Mouse (Mus musculus) limb, embryonic 14.5 days (tissue): Measurements from ENCODE around the gene Coro7. TPM values are rescaled to one million over a fixed set of nuclear protein-coding genes. Genes with fewer than 3 reads are reported as not detected.

Experiments used
- ATAC-seq: fragments of 200-750 bp; cut with Nextera tagmentation; 2 replicates; pipeline ENCODE4 v1.8.0; 2017; ENCODE audit warnings: low read depth, moderate number of reproducible peaks, moderate TSS enrichment; ENCODE audit not compliant: low FRiP score
- DNase-seq: peaks from one replicate; pipeline ENCODE4 v3.0.0-alpha.2; 2015; ENCODE audit warnings: low spot score
- H3K27ac ChIP-seq: fragments of 300-500 bp; sonication (generic); replicated peaks from 2 replicates; pipeline ENCODE4 v1.5.1; 2014; ENCODE audit warnings: low read depth, mild to moderate bottlenecking, low read length, moderate library complexity, mixed read lengths
- H3K27me3 ChIP-seq: fragments of 300-500 bp; sonication (generic); 2 replicates; pipeline ENCODE4 v1.6.1; 2014; ENCODE audit warnings: low read length, mixed read lengths; ENCODE audit not compliant: control insufficient read depth, insufficient read depth
- H3K36me3 ChIP-seq: fragments of 300-500 bp; sonication (generic); 2 replicates; pipeline ENCODE4 v1.6.1; 2014; ENCODE audit warnings: mild to moderate bottlenecking, low read length, moderate library complexity, mixed read lengths; ENCODE audit not compliant: control insufficient read depth, insufficient read depth
- H3K4me1 ChIP-seq: fragments of 300-500 bp; sonication (generic); 2 replicates; pipeline ENCODE4 v1.6.1; 2014; ENCODE audit warnings: antibody characterized with exemption, low read length, mixed read lengths; ENCODE audit not compliant: control insufficient read depth, insufficient read depth
- H3K4me2 ChIP-seq: fragments of 300-500 bp; sonication (generic); replicated peaks from 2 replicates; pipeline ENCODE4 v1.6.1; 2014; ENCODE audit warnings: low read depth, mild to moderate bottlenecking, low read length, moderate library complexity; ENCODE audit not compliant: severe bottlenecking
- H3K4me3 ChIP-seq: fragments of 300-500 bp; sonication (generic); replicated peaks from 2 replicates; pipeline ENCODE4 v1.5.1; 2014; ENCODE audit warnings: low read length
- H3K9ac ChIP-seq: fragments of 300-500 bp; sonication (generic); 2 replicates; pipeline ENCODE4 v1.6.1; 2014; ENCODE audit warnings: mild to moderate bottlenecking, low read depth, low read length, moderate library complexity; ENCODE audit not compliant: severe bottlenecking
- H3K9me3 ChIP-seq: fragments of 300-500 bp; sonication (generic); 2 replicates; pipeline ENCODE4 v1.6.1; 2016; ENCODE audit warnings: low read length; ENCODE audit not compliant: control insufficient read depth
- POLR2A ChIP-seq: fragments of 200-500 bp; IDR thresholded peaks from 2 replicates; pipeline ENCODE4 v1.8.0; 2012; ENCODE audit warnings: inconsistent platforms, mild to moderate bottlenecking, moderate library complexity, borderline replicate concordance; ENCODE audit not compliant: insufficient read depth, insufficient read length; ENCODE audit errors: extremely low read depth
- WGBS: fragments of 180-500 bp; shearing (Covaris S2); extraction: QIAGEN DNeasy Blood & Tissue Kit; methylation state at CpG from one replicate; pipeline ENCODE4 v1.1.7; 2014; 5-methylcytosine and 5-hydroxymethylcytosine counted together
- polyA plus RNA-seq, 2 experiments: library from polyadenylated mRNA; depleted of rRNA in 1 of 2; stranded (reverse) in 1 of 2; unstranded in 1 of 2; fragments of >200 nt; fragmentation: Nextera tagmentation in 1 of 2; extraction: Ambion mirVana in 1 of 2; gene quantifications; 2 replicates each; pipeline versions ENCODE4 v1.2.1 to v1.2.3; 2012 to 2014

Coro7 gene
- polyA plus RNA-seq, 2 experiments = 15.0 to 40.8 TPM

DNA sequence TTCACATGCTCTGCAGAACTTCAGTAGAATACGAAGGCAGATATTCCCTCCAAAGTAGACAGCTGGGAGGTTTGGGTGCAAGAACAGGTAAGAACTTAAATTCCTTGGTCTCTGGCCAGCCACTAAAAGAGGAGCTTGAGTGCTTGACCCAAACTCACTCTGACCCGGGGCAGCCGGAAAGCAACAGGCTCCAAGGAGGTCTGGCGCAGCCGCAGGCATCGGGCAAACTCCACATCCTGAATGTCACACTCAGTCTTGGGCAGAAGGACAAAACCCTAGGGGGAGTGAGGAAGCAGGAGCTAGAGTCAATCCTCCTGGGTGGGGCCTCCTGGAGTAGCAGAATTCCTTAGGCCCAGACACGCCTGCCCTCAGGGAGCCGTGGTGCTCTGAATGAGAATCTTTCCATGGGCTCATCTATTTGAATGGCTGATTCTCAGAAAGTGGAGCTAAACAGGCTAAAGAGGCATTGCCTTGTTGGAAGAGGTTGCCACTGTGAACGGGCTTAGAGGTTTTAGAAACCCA is 50.6 kb downstream of the Coro7 start:
- Histone ChIP-seq H3K9ac (no peak overlapping the region), H3K27ac (no peak overlapping the region), H3K4me1 (peaks cover 5% of the 10 kb centered on the region), H3K9me3 (no peaks in the 10 kb centered on the region), H3K4me2 (no peak overlapping the region), H3K4me3 (no peak overlapping the region), H3K36me3 (peaks cover 18% of the 10 kb centered on the region), H3K27me3 (no peaks in the 10 kb centered on the region)
- ATAC-seq = no peak
- no peak for DNase-seq
- TF ChIP-seq POLR2A = no peak
- 91% methylated on average over 9 of the region's 9 CpGs for WGBS

DNA sequence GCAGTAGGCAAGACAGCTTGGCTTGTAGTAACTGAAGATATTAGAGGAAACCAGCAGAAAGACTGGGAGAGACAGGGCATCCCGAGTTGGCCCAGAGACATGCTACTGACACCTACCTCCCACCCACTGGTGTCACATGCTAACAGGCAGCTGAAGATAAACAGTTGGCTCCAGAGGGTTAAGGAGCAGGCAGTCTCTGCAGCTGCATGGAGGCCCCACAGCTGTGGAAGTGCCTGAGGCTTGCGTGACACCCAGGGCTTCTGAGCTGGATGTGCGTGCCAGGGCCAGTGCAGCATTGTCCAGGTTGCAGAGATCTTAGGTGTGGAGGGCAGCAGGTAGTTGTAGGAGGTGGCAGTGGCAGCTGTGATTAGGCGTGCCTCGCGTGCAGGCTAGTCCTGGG is 52.5 kb downstream of the Coro7 start:
- no peak for TF ChIP-seq POLR2A
- no peak for ATAC-seq
- H3K4me2 ChIP-seq = no peak overlapping the region
- no peaks in the 10 kb centered on the region for H3K27me3 ChIP-seq
- H3K36me3 ChIP-seq = peaks cover 11% of the 10 kb centered on the region
- no peak overlapping the region for H3K4me3 ChIP-seq
- H3K9ac ChIP-seq = no peak overlapping the region
- no peak for DNase-seq
- peaks cover 15% of the 10 kb centered on the region for H3K4me1 ChIP-seq
- H3K9me3 ChIP-seq = no peaks in the 10 kb centered on the region
- WGBS = 69% methylated on average over 6 of the region's 6 CpGs
- H3K27ac ChIP-seq = no peak overlapping the region

DNA sequence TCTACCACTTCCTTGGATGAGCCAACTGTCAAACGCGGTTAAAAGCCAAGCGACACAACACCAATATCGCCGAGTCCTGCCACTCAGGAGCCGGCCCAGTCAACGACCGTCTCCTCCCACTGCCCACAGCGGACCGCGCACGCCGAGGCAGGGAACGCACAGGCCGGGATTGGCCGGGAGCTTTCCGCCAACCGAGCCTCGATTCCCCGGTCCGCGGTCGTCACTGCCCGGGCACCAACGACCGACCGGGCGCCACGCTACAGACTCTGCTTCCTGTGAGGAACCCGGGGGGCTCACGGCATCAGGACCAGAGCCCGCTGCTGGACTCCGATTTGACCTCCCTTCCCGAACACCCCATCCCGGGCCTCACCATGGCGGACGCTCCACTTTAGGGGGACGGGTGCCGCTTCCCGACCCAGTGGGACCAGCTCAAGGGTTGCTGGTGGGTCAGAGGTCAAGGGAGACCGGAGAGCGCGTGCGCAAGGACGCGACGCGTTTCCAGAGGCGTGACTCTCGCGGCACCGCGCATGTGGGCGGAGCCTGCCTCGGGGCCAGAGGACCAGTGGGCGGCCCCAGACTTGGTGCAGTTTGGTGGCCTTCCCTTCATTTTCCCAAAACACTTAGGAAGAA is 55.0 kb downstream of the Coro7 start, which contains the start of gene Pam16:
Gene Pam16 (minus strand): TSS at position 508 of the 630 bp plus-strand sequence.
- ATAC-seq (peak; percentile 92), DNase-seq (peak; percentile 90)
- TF ChIP-seq POLR2A = 0 out of 2 replicates have a peak, but pooled peaks have one; percentile 23
- Histone ChIP-seq H3K9ac (peak within 1 kb of the TSS; percentile 86), H3K4me3 (peak within 1 kb of the TSS; percentile 72), H3K27me3 (no peaks in the 10 kb centered on the region), H3K36me3 (peaks cover 10% of the 10 kb centered on the region), H3K9me3 (no peaks in the 10 kb centered on the region), H3K27ac (peak within 1 kb of the TSS; percentile 87), H3K4me2 (peak within 1 kb of the TSS; percentile 69), H3K4me1 (peaks cover 15% of the 10 kb centered on the region)
- 1% methylated on average over 44 of the region's 56 CpGs for WGBS

DNA sequence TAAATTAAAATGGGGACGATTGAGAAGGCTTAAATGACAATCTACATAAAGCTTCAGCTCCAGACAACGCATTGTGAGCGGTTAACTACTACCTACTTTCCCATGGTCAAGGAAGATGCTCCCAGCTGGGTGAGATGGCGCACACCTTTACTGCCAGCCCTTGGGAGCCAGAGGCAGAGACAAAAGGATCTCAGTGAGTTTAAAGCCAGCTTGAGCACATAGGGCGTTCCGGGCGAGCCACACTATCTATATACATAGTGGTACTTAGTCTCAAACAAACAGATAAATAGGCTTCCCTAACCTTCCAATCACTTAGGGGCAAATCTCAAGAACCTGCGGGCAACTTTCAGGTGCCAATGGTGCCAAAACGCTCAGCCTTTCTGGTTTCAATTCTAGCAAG is 55.5 kb downstream of the Coro7 start:
- H3K27me3 ChIP-seq = no peaks in the 10 kb centered on the region
- peak overlapping the region; percentile 86 for H3K9ac ChIP-seq
- peak overlapping the region; percentile 69 for H3K4me2 ChIP-seq
- 22% methylated on average over 9 of the region's 9 CpGs for WGBS
- peak overlapping the region; percentile 72 for H3K4me3 ChIP-seq
- DNase-seq (no peak), ATAC-seq (no peak)
- peaks cover 10% of the 10 kb centered on the region for H3K36me3 ChIP-seq
- TF ChIP-seq POLR2A = no peak
- H3K27ac ChIP-seq = peak overlapping the region; percentile 87
- no peaks in the 10 kb centered on the region for H3K9me3 ChIP-seq
- peaks cover 15% of the 10 kb centered on the region for H3K4me1 ChIP-seq

GRCm38 (mm10) chr16:4616829-4617228 is 62.7 kb downstream of the Coro7 start:
- no peak overlapping the region for H3K4me2 ChIP-seq
- WGBS = 79% methylated on average over 4 of the region's 4 CpGs
- H3K36me3 ChIP-seq = peaks cover 72% of the 10 kb centered on the region

More at GRCm38 (mm10) chr16:4616829-4617228, 62.7 kb downstream of the Coro7 start:
- ATAC-seq (no peak), DNase-seq (no peak)
- Histone ChIP-seq H3K9me3 (no peaks in the 10 kb centered on the region), H3K9ac (no peak overlapping the region), H3K27me3 (no peaks in the 10 kb centered on the region), H3K27ac (no peak overlapping the region), H3K4me1 (no peaks in the 10 kb centered on the region; the same call in 1 of the 2 replicates), H3K4me3 (no peak overlapping the region)
- TF ChIP-seq POLR2A = no peak
